Mouse (Mus musculus): ENCODE results near the gene Icam2. TPM values are rescaled to one million over a fixed set of nuclear protein-coding genes. Genes with fewer than 3 reads are reported as not detected.

Gene Icam2
- total and polyA plus RNA-seq, 3 experiments = 49.6 to 82.7 TPM; not detected in 1

GRCm38 (mm10) chr11:106392597-106393330, 4.9 kb upstream of the Icam2 start:
- H3K27me3 ChIP-seq (ENCODE audit: control insufficient read depth in 1 of 2, insufficient read depth in 2 of 2, low read length in 2 of 2) = no peaks in the 10 kb centered on the region
- no peaks in the 10 kb centered on the region for H3K9me3 ChIP-seq (replicated peaks; ENCODE audit: insufficient read depth, low read length)
- H3K9ac ChIP-seq (ENCODE audit: control insufficient read depth, low read depth, low read length, poor library complexity, severe bottlenecking) = no peak overlapping the region
- H3K27ac ChIP-seq (ENCODE audit: control insufficient read depth, low read depth, low read length) = no peak overlapping the region
- peak; percentile 43 for DNase-seq (ENCODE audit: low read depth, low spot score)
- H3K4me3 ChIP-seq (ENCODE audit: control insufficient read depth in 1 of 2, insufficient read depth in 1 of 2, low read depth in 2 of 2, low read length in 2 of 2) = no peak overlapping the region
- peaks cover 9 to 20% of the 10 kb centered on the region in 2 experiments for H3K4me1 ChIP-seq (ENCODE audit: control insufficient read depth in 1 of 2, insufficient read depth in 2 of 2, low read length in 2 of 2)
- no peak for TF ChIP-seq SMC3 (IDR thresholded peaks at IDR 0.05; ENCODE audit: low read depth, low read length)
- TF ChIP-seq MYB (IDR thresholded peaks at IDR 0.05; ENCODE audit: low read depth, low read length) = no peak
- TF ChIP-seq POLR2A (IDR thresholded peaks at IDR 0.05; ENCODE audit: control insufficient read depth in 1 of 2, insufficient read depth in 1 of 2, low read depth in 1 of 2, low read length in 2 of 2, poor library complexity in 1 of 2) = no peak
- no peak for TF ChIP-seq MYC (IDR thresholded peaks at IDR 0.05; ENCODE audit: low read depth, low read length)
- TF ChIP-seq ETS1 (IDR thresholded peaks at IDR 0.05; ENCODE audit: low read depth, low read length) = no peak
- no peak for TF ChIP-seq EP300 (IDR thresholded peaks at IDR 0.05; ENCODE audit: low read depth in 1 of 2, low read length in 2 of 2)
- TF ChIP-seq ZC3H11A (IDR thresholded peaks at IDR 0.05; ENCODE audit: low read depth, low read length) = no peak
- TF ChIP-seq NRF1 (IDR thresholded peaks at IDR 0.05; ENCODE audit: insufficient read depth, low read depth, low read length, poor library complexity, severe bottlenecking) = no peak
- H3K79me2 ChIP-seq (ENCODE audit: control insufficient read depth, insufficient read depth, low read length, poor library complexity) = no peaks in the 10 kb centered on the region; the same call in 1 of the 2 replicates
- peaks cover 2 to 23% of the 10 kb centered on the region in 2 experiments; a peak in 2 of 4 replicates for H3K36me3 ChIP-seq (ENCODE audit: control insufficient read depth in 1 of 2, insufficient read depth in 2 of 2, low read length in 2 of 2)

- TF ChIP-seq RCOR1 (IDR thresholded peaks at IDR 0.05; ENCODE audit: low read depth, low read length) (no peak), ZNF384 (IDR thresholded peaks at IDR 0.05; ENCODE audit: low read depth, low read length) (no peak), CTCF (IDR thresholded peaks at IDR 0.05 in 2 of 3, conservative IDR thresholded peaks at IDR 0.05 in 1 of 3; ENCODE audit: control insufficient read depth in 1 of 3, insufficient read depth in 1 of 3, low read depth in 2 of 3, low read length in 3 of 3, poor library complexity in 1 of 3, severe bottlenecking in 1 of 3) (peak; percentile 92 to 98 (median 95)), SMC3 (IDR thresholded peaks at IDR 0.05; ENCODE audit: low read depth, low read length) (peak; percentile 91), JUND (IDR thresholded peaks at IDR 0.05; ENCODE audit: low read depth, low read length) (no peak), ZC3H11A (IDR thresholded peaks at IDR 0.05; ENCODE audit: low read depth, low read length) (peak; percentile 88), MYB (IDR thresholded peaks at IDR 0.05; ENCODE audit: low read depth, low read length) (no peak), NRF1 (IDR thresholded peaks at IDR 0.05; ENCODE audit: insufficient read depth, low read depth, low read length, poor library complexity, severe bottlenecking) (no peak), HCFC1 (IDR thresholded peaks at IDR 0.05; ENCODE audit: low read depth, low read length) (no peak), POLR2AphosphoS2 (IDR thresholded peaks at IDR 0.05; ENCODE audit: low read length) (peak; percentile 72), POLR2A (IDR thresholded peaks at IDR 0.05; ENCODE audit: control insufficient read depth in 1 of 2, insufficient read depth in 1 of 2, low read depth in 1 of 2, low read length in 2 of 2, poor library complexity in 1 of 2) (peak in 1 of 2 experiments; percentile 17; a peak in 1 of 4 replicates), MAX (IDR thresholded peaks at IDR 0.05; ENCODE audit: low read length) (0 out of 2 replicates have a peak, but pooled peaks have one; percentile 11), POLR2AphosphoS5 (IDR thresholded peaks at IDR 0.05; ENCODE audit: borderline replicate concordance, low read depth, low read length) (no peak), MYC (IDR thresholded peaks at IDR 0.05; ENCODE audit: low read depth, low read length) (peak; percentile 49; the same call in 1 of the 2 replicates), RAD21 (IDR thresholded peaks at IDR 0.05; ENCODE audit: low read depth, low read length) (peak; percentile 97), USF2 (IDR thresholded peaks at IDR 0.05; ENCODE audit: borderline replicate concordance in 1 of 2, insufficient read depth in 1 of 2, low read depth in 1 of 2, low read length in 2 of 2) (no peak), CHD2 (IDR thresholded peaks at IDR 0.05; ENCODE audit: low read length) (no peak), TCF12 (IDR thresholded peaks at IDR 0.05; ENCODE audit: low read depth, low read length) (no peak), GABPA (IDR thresholded peaks at IDR 0.05; ENCODE audit: low read depth, low read length) (no peak), CHD1 (IDR thresholded peaks at IDR 0.05; ENCODE audit: low read depth, low read length) (no peak), BHLHE40 (IDR thresholded peaks at IDR 0.05; ENCODE audit: borderline replicate concordance, low read depth, low read length) (no peak), ZKSCAN1 (IDR thresholded peaks at IDR 0.05; ENCODE audit: low read depth, low read length) (peak; percentile 72; the same call in 1 of the 2 replicates), NELFE (IDR thresholded peaks at IDR 0.05; ENCODE audit: low read depth, low read length) (0 out of 2 replicates have a peak, but pooled peaks have one; percentile 12), UBTF (IDR thresholded peaks at IDR 0.05; ENCODE audit: borderline replicate concordance, insufficient read depth, low read depth, low read length) (no peak)
- no peak overlapping the region for H3K4me3 ChIP-seq (ENCODE audit: control insufficient read depth in 1 of 2, insufficient read depth in 1 of 2, low read depth in 2 of 2, low read length in 2 of 2)
- no peak overlapping the region for H3K9ac ChIP-seq (ENCODE audit: control insufficient read depth, low read depth, low read length, poor library complexity, severe bottlenecking)
- no peaks in the 10 kb centered on the region for H3K9me3 ChIP-seq (replicated peaks; ENCODE audit: insufficient read depth, low read length)
- peaks cover 0 to 24% of the 10 kb centered on the region in 2 experiments; a peak in 2 of 4 replicates for H3K36me3 ChIP-seq (ENCODE audit: control insufficient read depth in 1 of 2, insufficient read depth in 2 of 2, low read length in 2 of 2)
- H3K27ac ChIP-seq (ENCODE audit: control insufficient read depth, low read depth, low read length) = no peak overlapping the region
- H3K27me3 ChIP-seq (ENCODE audit: control insufficient read depth in 1 of 2, insufficient read depth in 2 of 2, low read length in 2 of 2) = no peaks in the 10 kb centered on the region
- peak; percentile 89 for DNase-seq (ENCODE audit: low read depth, low spot score)
- peaks cover 3% of the 10 kb centered on the region; the same call in 1 of the 2 replicates for H3K79me2 ChIP-seq (ENCODE audit: control insufficient read depth, insufficient read depth, low read length, poor library complexity)
- H3K4me1 ChIP-seq (ENCODE audit: control insufficient read depth in 1 of 2, insufficient read depth in 2 of 2, low read length in 2 of 2) = peaks cover 9 to 20% of the 10 kb centered on the region in 2 experiments
Observed at GRCm38 (mm10) chr11:106391546-106392188, 3.8 kb upstream of the Icam2 start.
